Mouse (Mus musculus) cortical plate, adult 2 months (tissue): Measurements from ENCODE around the gene Tbc1d14.

Experiments
- CTCF ChIP-seq: fragments of 200-500 bp; IDR thresholded peaks from 2 replicates; pipeline ENCODE4 v1.5.1; 2011; ENCODE audit warnings: mild to moderate bottlenecking, control low read depth, low read length; ENCODE audit not compliant: insufficient read depth; ENCODE audit errors: extremely low read depth
- POLR2A ChIP-seq: fragments of 200-500 bp; IDR thresholded peaks from 2 replicates; pipeline ENCODE4 v1.6.1; 2011; ENCODE audit warnings: mild to moderate bottlenecking, low read length, control low read depth; ENCODE audit not compliant: insufficient read depth; ENCODE audit errors: extremely low read depth

DNA sequence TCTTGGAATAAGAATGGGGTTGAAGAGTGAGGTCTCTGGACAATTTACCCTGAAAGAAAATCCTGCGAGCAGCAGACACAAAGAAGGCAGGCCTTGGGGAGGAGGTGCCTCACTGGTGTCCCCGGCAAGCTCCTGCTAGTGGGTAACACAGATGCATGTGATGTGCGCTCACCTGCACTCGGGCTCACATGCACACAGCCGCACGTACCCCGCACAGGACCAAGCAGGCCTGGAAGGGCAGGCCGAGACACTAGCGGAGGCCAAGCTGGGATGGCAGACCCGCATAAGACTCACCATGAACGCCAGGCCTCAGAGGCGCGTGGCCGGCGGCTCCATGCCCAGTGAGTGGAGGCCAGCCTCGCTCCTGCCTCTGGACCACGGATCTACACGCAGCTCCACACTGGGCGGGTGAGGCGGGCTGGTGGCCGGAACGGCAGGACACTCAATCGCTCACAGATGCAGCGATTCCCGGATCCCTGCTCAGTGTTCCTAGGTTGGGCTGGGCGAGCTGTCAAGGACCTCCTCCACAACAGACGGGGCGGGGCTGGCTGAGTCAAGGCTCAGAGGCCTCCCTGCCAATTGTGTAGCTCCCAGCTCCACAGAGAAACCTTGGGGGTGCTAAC, 62.8 kb downstream of the Tbc1d14 start:
- TF ChIP-seq POLR2A (peak; percentile 68; the same call in 1 of the 2 replicates), CTCF (no peak)
